In genomic region chr16:10786782-10787547, GRCm38 (mm10) we compare ENCODE assay signal across 9 mouse cellular contexts. TPM values are rescaled to one million over a fixed set of nuclear protein-coding genes. Genes with fewer than 3 reads are reported as not detected.
DNase-seq lines count a peak whose midpoint lies in the region; ATAC-seq lines count a peak whose summit lies in the region.
"Had no signal": no experiment of that assay in that cellular context is flagged by ENCODE, and none has a peak within 500 bp of the region (broad histone marks: within the 10 kb centered on the region; RNA-seq: fewer than 3 reads in every experiment).

No protein-coding gene starts in this region.

- no peaks in the 10 kb centered on the region for H3K36me3 ChIP-seq in hindbrain, embryonic 14.5 days (replicated peaks; ENCODE audit: control insufficient read depth, insufficient read depth)
- no peaks in the 10 kb centered on the region for H3K36me3 ChIP-seq in hindbrain, embryonic 13.5 days
- H3K36me3 ChIP-seq in embryonic facial prominence, embryonic 14.5 days (ENCODE audit: control insufficient read depth, insufficient read depth, low read length) = no peaks in the 10 kb centered on the region
- no peaks in the 10 kb centered on the region for H3K36me3 ChIP-seq in limb, embryonic 10.5 days

- H3K27ac ChIP-seq in hindbrain, embryonic 14.5 days = peak overlapping the region; percentile 85; the same call in 1 of the 2 replicates
- H3K27ac ChIP-seq in hindbrain, embryonic 13.5 days = no peak overlapping the region
- peak overlapping the region; percentile 98 for H3K27ac ChIP-seq in embryonic facial prominence, embryonic 14.5 days (replicated peaks; ENCODE audit: low read depth, low read length)
- H3K27ac ChIP-seq in limb, embryonic 10.5 days = peak overlapping the region; percentile 94; the same call in 1 of the 2 replicates

- no peak overlapping the region for H3K9ac ChIP-seq in hindbrain, embryonic 14.5 days
- H3K9ac ChIP-seq in hindbrain, embryonic 13.5 days = no peak overlapping the region
- H3K9ac ChIP-seq in embryonic facial prominence, embryonic 14.5 days (ENCODE audit: low read depth, low read length) = 0 out of 2 replicates have a peak overlapping the region, but pooled peaks have one; percentile 83

- WGBS in hindbrain, embryonic 14.5 days = 61% methylated on average over 4 of the region's 4 CpGs
- 60% methylated on average over 4 of the region's 4 CpGs for WGBS in hindbrain, embryonic 13.5 days
- WGBS in embryonic facial prominence, embryonic 14.5 days = 68% methylated on average over 4 of the region's 4 CpGs
- 55% methylated on average over 4 of the region's 4 CpGs for WGBS in limb, embryonic 10.5 days

- no peak for ATAC-seq in hindbrain, embryonic 14.5 days (ENCODE audit: low FRiP score)
- ATAC-seq in hindbrain, embryonic 13.5 days (ENCODE audit: low FRiP score) = no peak
- no peak for ATAC-seq in embryonic facial prominence, embryonic 14.5 days (ENCODE audit: low read depth)

- DNase-seq in hindbrain, embryonic 14.5 days (ENCODE audit: low spot score) = no peak
- peak; percentile 45 for DNase-seq in CD4-positive helper T cell, adult 2 months (ENCODE audit: low read depth, low spot score)
- peak; percentile 31 for DNase-seq in embryonic facial prominence, embryonic 14.5 days (ENCODE audit: low spot score)
- DNase-seq in limb, embryonic 10.5 days (ENCODE audit: low spot score) = no peak
- DNase-seq in layer of hippocampus, adult 18-20 months (ENCODE audit: low spot score in 2 of 2) = no peak
- no peak for DNase-seq in right cerebral cortex, postnatal 25 days
- DNase-seq in lung, postnatal 14 days = no peak

- H3K27me3 ChIP-seq in hindbrain, embryonic 14.5 days (ENCODE audit: control insufficient read depth, insufficient read depth, low read length) = peaks cover 22% of the 10 kb centered on the region
- peaks cover 24% of the 10 kb centered on the region for H3K27me3 ChIP-seq in hindbrain, embryonic 13.5 days
- no peaks in the 10 kb centered on the region for H3K27me3 ChIP-seq in embryonic facial prominence, embryonic 14.5 days (replicated peaks; ENCODE audit: control insufficient read depth, insufficient read depth, low read length)
- peaks cover 13% of the 10 kb centered on the region for H3K27me3 ChIP-seq in limb, embryonic 10.5 days (ENCODE audit: low read depth, poor library complexity, severe bottlenecking)

- H3K4me1 ChIP-seq in hindbrain, embryonic 14.5 days (replicated peaks; ENCODE audit: control insufficient read depth, insufficient read depth, low read length) = peaks cover 26% of the 10 kb centered on the region
- H3K4me1 ChIP-seq in hindbrain, embryonic 13.5 days (replicated peaks) = peaks cover 33% of the 10 kb centered on the region
- peaks cover 22% of the 10 kb centered on the region for H3K4me1 ChIP-seq in embryonic facial prominence, embryonic 14.5 days (ENCODE audit: control insufficient read depth, insufficient read depth, low read length)
- H3K4me1 ChIP-seq in limb, embryonic 10.5 days = peaks cover 60% of the 10 kb centered on the region

- H3K9me3 ChIP-seq in hindbrain, embryonic 14.5 days (ENCODE audit: control insufficient read depth, low read length) = no peaks in the 10 kb centered on the region
- no peaks in the 10 kb centered on the region for H3K9me3 ChIP-seq in hindbrain, embryonic 13.5 days
- no peaks in the 10 kb centered on the region for H3K9me3 ChIP-seq in embryonic facial prominence, embryonic 14.5 days (ENCODE audit: control insufficient read depth, low read length)
- H3K9me3 ChIP-seq in limb, embryonic 10.5 days (replicated peaks) = no peaks in the 10 kb centered on the region

- peak overlapping the region; percentile 97 for H3K4me2 ChIP-seq in hindbrain, embryonic 14.5 days (replicated peaks)
- no peak overlapping the region for H3K4me2 ChIP-seq in hindbrain, embryonic 13.5 days
- peak overlapping the region; percentile 91 for H3K4me2 ChIP-seq in embryonic facial prominence, embryonic 14.5 days (ENCODE audit: low read depth, low read length)

- no peak overlapping the region for H3K4me3 ChIP-seq in hindbrain, embryonic 14.5 days (replicated peaks; ENCODE audit: low read length)
- H3K4me3 ChIP-seq in hindbrain, embryonic 13.5 days = no peak overlapping the region
- no peak overlapping the region for H3K4me3 ChIP-seq in embryonic facial prominence, embryonic 14.5 days (ENCODE audit: low read depth, low read length)
- H3K4me3 ChIP-seq in limb, embryonic 10.5 days = no peak overlapping the region

RNA-seq across cellular contexts. Expression of gene Tnp2, which starts 1.5 kb away (rescaled TPM):
- not detected in 2 replicates for polyA plus RNA-seq in hindbrain, embryonic 14.5 days (2014; fragmentation: Nextera tagmentation; extraction: Ambion mirVana)
- not detected in 2 replicates for polyA plus RNA-seq in hindbrain, embryonic 13.5 days (2015; fragmentation: Nextera tagmentation; extraction: Ambion mirVana)
- polyA plus RNA-seq in embryonic facial prominence, embryonic 14.5 days (2014; fragmentation: Nextera tagmentation; extraction: Ambion mirVana) = not detected in 2 replicates
- polyA plus RNA-seq in limb, embryonic 10.5 days (2016; fragmentation: Nextera tagmentation; extraction: Ambion mirVana) = not detected in 2 replicates
- not detected for total RNA-seq in layer of hippocampus, adult 18-20 months (2021)
- total RNA-seq: left cerebral cortex, postnatal 10 days had no signal

RNA-seq across cellular contexts. Expression of gene Socs1, which starts 1.6 kb away (rescaled TPM):
- 3.7 and 4.6 TPM in 2 replicates for polyA plus RNA-seq in hindbrain, embryonic 14.5 days (2014; fragmentation: Nextera tagmentation; extraction: Ambion mirVana)
- 3.6 TPM in 2 replicates for polyA plus RNA-seq in hindbrain, embryonic 13.5 days (2015; fragmentation: Nextera tagmentation; extraction: Ambion mirVana)
- 10.8 and 11.4 TPM in 2 replicates for polyA plus RNA-seq in embryonic facial prominence, embryonic 14.5 days (2014; fragmentation: Nextera tagmentation; extraction: Ambion mirVana)
- 3.5 and 4.6 TPM in 2 replicates for polyA plus RNA-seq in limb, embryonic 10.5 days (2016; fragmentation: Nextera tagmentation; extraction: Ambion mirVana)
- under 1 TPM; 0.71 to 0.82 TPM for total RNA-seq in layer of hippocampus, adult 18-20 months (2021)

RNA-seq across cellular contexts. Expression of gene Prm3, which starts 3.7 kb away (rescaled TPM):
- not detected in 2 replicates for polyA plus RNA-seq in hindbrain, embryonic 14.5 days (2014; fragmentation: Nextera tagmentation; extraction: Ambion mirVana)
- polyA plus RNA-seq in hindbrain, embryonic 13.5 days (2015; fragmentation: Nextera tagmentation; extraction: Ambion mirVana) = not detected in 2 replicates
- not detected in 2 replicates for polyA plus RNA-seq in embryonic facial prominence, embryonic 14.5 days (2014; fragmentation: Nextera tagmentation; extraction: Ambion mirVana)
- polyA plus RNA-seq in limb, embryonic 10.5 days (2016; fragmentation: Nextera tagmentation; extraction: Ambion mirVana) = not detected in 2 replicates
- not detected for total RNA-seq in layer of hippocampus, adult 18-20 months (2021)
- total RNA-seq: left cerebral cortex, postnatal 10 days had no signal

RNA-seq across cellular contexts. Expression of gene Prm2, which starts 9.0 kb away (rescaled TPM):
- not detected in 2 replicates for polyA plus RNA-seq in hindbrain, embryonic 14.5 days (2014; fragmentation: Nextera tagmentation; extraction: Ambion mirVana)
- not detected in 2 replicates for polyA plus RNA-seq in hindbrain, embryonic 13.5 days (2015; fragmentation: Nextera tagmentation; extraction: Ambion mirVana)
- polyA plus RNA-seq in embryonic facial prominence, embryonic 14.5 days (2014; fragmentation: Nextera tagmentation; extraction: Ambion mirVana) = not detected in 2 replicates
- not detected in 2 replicates for polyA plus RNA-seq in limb, embryonic 10.5 days (2016; fragmentation: Nextera tagmentation; extraction: Ambion mirVana)
- not detected for total RNA-seq in layer of hippocampus, adult 18-20 months (2021)
- total RNA-seq: left cerebral cortex, postnatal 10 days had no signal

RNA-seq across cellular contexts. Expression of gene Prm1, which starts 18.7 kb away (rescaled TPM):
- 0.96 TPM in 1 of 2 replicates, not detected in the other for polyA plus RNA-seq in hindbrain, embryonic 14.5 days (2014; fragmentation: Nextera tagmentation; extraction: Ambion mirVana)
- not detected in 2 replicates for polyA plus RNA-seq in hindbrain, embryonic 13.5 days (2015; fragmentation: Nextera tagmentation; extraction: Ambion mirVana)
- not detected in 2 replicates for polyA plus RNA-seq in embryonic facial prominence, embryonic 14.5 days (2014; fragmentation: Nextera tagmentation; extraction: Ambion mirVana)
- not detected in 2 replicates for polyA plus RNA-seq in limb, embryonic 10.5 days (2016; fragmentation: Nextera tagmentation; extraction: Ambion mirVana)
- total RNA-seq in layer of hippocampus, adult 18-20 months (2021) = not detected
- total RNA-seq: left cerebral cortex, postnatal 10 days had no signal

Comparison
In these comparisons a context has a peak if more than half of its experiments do, and no peak if none do; other contexts are left out.
1. DNase-seq: peak in CD4-positive helper T cell, adult 2 months (single experiment) and embryonic facial prominence, embryonic 14.5 days (single experiment); none in hindbrain, embryonic 14.5 days (single experiment), limb, embryonic 10.5 days (single experiment), layer of hippocampus, adult 18-20 months (0 of 2), right cerebral cortex, postnatal 25 days (single experiment) and lung, postnatal 14 days (single experiment).